ENCODE assay signal across 10 mouse cellular contexts in genomic region chr10:30729157-30730096, GRCm38 (mm10).
DNase-seq lines count a peak whose midpoint lies in the region; ATAC-seq and TF ChIP-seq lines count a peak whose summit lies in the region.
"Had no signal": no experiment of that assay in that cellular context is flagged by ENCODE, and none has a peak within 500 bp of the region (broad histone marks: within the 10 kb centered on the region; RNA-seq: fewer than 3 reads in every experiment).

No protein-coding gene starts in this region.

- no peak for TF ChIP-seq EP300 in stomach, postnatal 0 days (optimal IDR thresholded peaks at IDR 0.05)

- 90% methylated on average over 5 of the region's 5 CpGs for whole genome bisulfite sequencing in stomach, postnatal 0 days
- 87% methylated on average over 5 of the region's 5 CpGs for WGBS in heart, embryonic 12.5 days

- peak; percentile 61; the same call in 1 of the 2 replicates for ATAC-seq in stomach, postnatal 0 days (ENCODE audit: low FRiP score, low TSS enrichment)
- ATAC-seq in heart, embryonic 12.5 days (ENCODE audit: insufficient number of reproducible peaks, low FRiP score), result no peak

- no peak overlapping the region for H3K9ac ChIP-seq in stomach, postnatal 0 days (ENCODE audit: low read length)
- no peak overlapping the region for H3K9ac ChIP-seq in heart, embryonic 12.5 days

- H3K9me3 ChIP-seq in stomach, postnatal 0 days (ENCODE audit: control insufficient read depth, low read length), result no peaks in the 10 kb centered on the region
- no peaks in the 10 kb centered on the region for H3K9me3 ChIP-seq in heart, embryonic 12.5 days (replicated peaks)

- H3K27me3 ChIP-seq in stomach, postnatal 0 days (ENCODE audit: control insufficient read depth, insufficient read depth, low read length), result no peaks in the 10 kb centered on the region
- no peaks in the 10 kb centered on the region for H3K27me3 ChIP-seq in heart, embryonic 12.5 days (replicated peaks)

- H3K36me3 ChIP-seq in stomach, postnatal 0 days (ENCODE audit: control insufficient read depth, insufficient read depth, low read length), result no peaks in the 10 kb centered on the region
- no peaks in the 10 kb centered on the region for H3K36me3 ChIP-seq in heart, embryonic 12.5 days

- no peak overlapping the region for H3K4me2 ChIP-seq in stomach, postnatal 0 days (replicated peaks; ENCODE audit: low read depth)
- no peak overlapping the region for H3K4me2 ChIP-seq in heart, embryonic 12.5 days

- TF ChIP-seq CTCF in stomach, postnatal 0 days (IDR thresholded peaks at IDR 0.05; ENCODE audit: low read depth), result peak; percentile 59

- DNase-seq in adrenal gland, postnatal 10 days, result peak; percentile 25
- no peak for DNase-seq in adrenal gland, adult 8-10 months
- DNase-seq in lung, adult 18-20 months, result peak; percentile 9 to 38
- DNase-seq in lung, postnatal 25 days (ENCODE audit: low spot score), result no peak
- peak; percentile 49 for DNase-seq in liver
- DNase-seq in stomach, postnatal 0 days (ENCODE audit: low spot score), result peak; percentile 45
- no peak for DNase-seq in urinary bladder, postnatal 4 days (ENCODE audit: low spot score in 2 of 2)
- DNase-seq: cerebellum, adult 11 months; gastrocnemius, postnatal 14 days had no signal

- no peak overlapping the region for H3K4me3 ChIP-seq in stomach, postnatal 0 days (ENCODE audit: low read depth, low read length)
- H3K4me3 ChIP-seq in heart, embryonic 12.5 days, result no peak overlapping the region

- H3K27ac ChIP-seq in stomach, postnatal 0 days (replicated peaks), result no peak overlapping the region
- no peak overlapping the region for H3K27ac ChIP-seq in heart, embryonic 12.5 days (ENCODE audit: poor library complexity, severe bottlenecking)

- H3K4me1 ChIP-seq in stomach, postnatal 0 days (replicated peaks; ENCODE audit: control insufficient read depth, insufficient read depth), result no peaks in the 10 kb centered on the region
- peaks cover 6% of the 10 kb centered on the region for H3K4me1 ChIP-seq in heart, embryonic 12.5 days (replicated peaks)

Comparison
In these comparisons a context has a peak if more than half of its experiments do, and no peak if none do; other contexts are left out.
1. DNase-seq: peak in adrenal gland, postnatal 10 days (single experiment), lung, adult 18-20 months (2 of 2), liver (single experiment) and stomach, postnatal 0 days (single experiment); none in adrenal gland, adult 8-10 months (single experiment), lung, postnatal 25 days (single experiment) and urinary bladder, postnatal 4 days (0 of 2).